Mouse (Mus musculus): ENCODE results near the gene Mtmr3.

DNA sequence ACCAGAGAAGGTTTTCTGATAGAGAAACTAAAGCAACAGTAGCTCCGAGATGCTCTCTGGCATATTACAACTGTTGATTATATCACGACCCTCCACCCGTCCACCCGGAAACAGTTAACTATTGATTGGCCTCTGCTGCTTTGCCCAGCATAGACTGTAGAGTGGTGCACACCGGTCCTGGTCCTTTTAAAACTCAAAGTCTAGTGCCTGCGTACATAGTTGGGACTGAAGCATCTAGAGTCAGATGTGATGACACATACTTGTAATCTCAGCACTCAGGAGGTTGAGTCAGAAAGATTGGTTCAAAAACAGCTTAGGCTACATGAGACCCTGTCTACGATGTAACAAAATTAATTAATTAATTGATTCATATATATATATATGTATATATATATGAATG, 43.6 kb upstream of the Mtmr3 start:
- TF ChIP-seq CTCF (IDR thresholded peaks at IDR 0.05; ENCODE audit: borderline replicate concordance, extremely low read depth, insufficient read depth, insufficient read length) (no peak), POLR2A (IDR thresholded peaks at IDR 0.05; ENCODE audit: borderline replicate concordance, extremely low read depth, insufficient read depth, insufficient read length, poor library complexity, severe bottlenecking) (no peak)

Measured in brain, embryonic 14.5 days (tissue).